Mouse (Mus musculus) lung, embryonic 15.5 days (tissue): ENCODE measurements at regions not wholly inside any gene's neighbourhood (a gene's known extent, or its start where the extent isn't known, plus 50 kb on each side); places are given as distances from the start of the nearest gene placed in this dataset.

Source experiments
- ATAC-seq: fragments of 200-750 bp; cut with Nextera tagmentation; 2 replicates; pipeline ENCODE4 v1.8.0; 2017; ENCODE audit warnings: moderate number of reproducible peaks, borderline replicate concordance; ENCODE audit not compliant: low FRiP score, low TSS enrichment; ENCODE audit errors: extremely low read depth
- H3K27ac ChIP-seq: fragments of 300-500 bp; sonication (generic); 2 replicates; pipeline ENCODE4 v1.5.1; 2015; ENCODE audit warnings: moderate library complexity, mild to moderate bottlenecking, inconsistent platforms
- H3K27me3 ChIP-seq: fragments of 300-500 bp; sonication (generic); 2 replicates; pipeline ENCODE4 v1.6.1; 2015; ENCODE audit warnings: inconsistent platforms
- H3K36me3 ChIP-seq: fragments of 300-500 bp; sonication (generic); 2 replicates; pipeline ENCODE4 v1.6.1; 2015; ENCODE audit warnings: inconsistent platforms
- H3K4me1 ChIP-seq: fragments of 300-500 bp; sonication (generic); 2 replicates; pipeline ENCODE4 v1.6.1; 2015; ENCODE audit warnings: inconsistent platforms
- H3K4me2 ChIP-seq: fragments of 300-500 bp; sonication (generic); 2 replicates; pipeline ENCODE4 v1.6.1; 2015; ENCODE audit warnings: inconsistent platforms, mild to moderate bottlenecking, moderate library complexity
- H3K4me3 ChIP-seq: fragments of 300-500 bp; sonication (generic); 2 replicates; pipeline ENCODE4 v1.5.1; 2015; ENCODE audit warnings: mild to moderate bottlenecking, inconsistent platforms
- H3K9ac ChIP-seq: fragments of 300-500 bp; sonication (generic); 2 replicates; pipeline ENCODE4 v1.6.1; 2015; ENCODE audit warnings: inconsistent platforms
- H3K9me3 ChIP-seq: fragments of 300-500 bp; sonication (generic); 2 replicates; pipeline ENCODE4 v1.6.1; 2016; ENCODE audit warnings: inconsistent platforms
- WGBS: fragments of 180-500 bp; shearing (Covaris S2); methylation state at CpG from one replicate; pipeline ENCODE4 v1.1.7; 2015; 5-methylcytosine and 5-hydroxymethylcytosine counted together

DNA sequence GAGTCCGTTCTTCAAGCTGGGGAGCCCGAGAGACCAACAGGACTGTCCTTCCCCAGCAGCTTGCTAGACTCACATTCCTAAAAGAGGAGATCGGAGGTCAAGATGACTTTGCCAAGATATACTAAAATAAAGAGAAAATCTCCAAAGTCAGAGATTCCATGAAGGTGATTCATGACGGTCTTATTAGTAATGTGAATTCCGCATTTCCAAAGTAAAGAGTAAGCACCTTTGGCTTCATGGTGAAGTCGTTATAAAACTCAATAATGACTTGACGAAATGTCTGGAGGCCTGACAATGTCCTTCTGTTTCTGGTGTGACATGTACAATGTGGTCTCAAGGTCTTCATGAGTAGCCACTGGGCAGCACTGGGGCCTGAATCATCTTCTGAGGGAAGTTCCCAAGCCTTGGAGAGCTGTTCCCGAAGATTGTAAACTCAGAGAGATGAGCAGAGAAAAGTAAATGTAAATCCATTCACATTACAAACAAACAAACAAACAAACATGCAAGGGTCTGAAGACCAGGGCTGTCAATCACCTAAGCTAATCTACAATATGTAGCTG lies 157.7 kb downstream of the Cog6 start:
- ATAC-seq: no peak
- 84% methylated on average over 8 of the region's 8 CpGs for WGBS
- H3K27ac ChIP-seq: no peak overlapping the region
- H3K9me3 ChIP-seq: no peaks in the 10 kb centered on the region
- no peak overlapping the region for H3K4me3 ChIP-seq
- no peak overlapping the region for H3K9ac ChIP-seq
- H3K36me3 ChIP-seq: no peaks in the 10 kb centered on the region
- no peak overlapping the region for H3K4me2 ChIP-seq
- no peaks in the 10 kb centered on the region for H3K4me1 ChIP-seq
- H3K27me3 ChIP-seq: no peaks in the 10 kb centered on the region

- Histone ChIP-seq H3K4me3 (no peak overlapping the region), H3K27ac (no peak overlapping the region), H3K9me3 (no peaks in the 10 kb centered on the region), H3K27me3 (no peaks in the 10 kb centered on the region), H3K4me1 (no peaks in the 10 kb centered on the region), H3K9ac (no peak overlapping the region), H3K36me3 (no peaks in the 10 kb centered on the region), H3K4me2 (no peak overlapping the region)
- ATAC-seq: no peak
- 76% methylated on average over 9 of the region's 9 CpGs for WGBS
Observed at GRCm38 (mm10) chr3:52858259-52858658, 158.8 kb downstream of the Cog6 start.

DNA sequence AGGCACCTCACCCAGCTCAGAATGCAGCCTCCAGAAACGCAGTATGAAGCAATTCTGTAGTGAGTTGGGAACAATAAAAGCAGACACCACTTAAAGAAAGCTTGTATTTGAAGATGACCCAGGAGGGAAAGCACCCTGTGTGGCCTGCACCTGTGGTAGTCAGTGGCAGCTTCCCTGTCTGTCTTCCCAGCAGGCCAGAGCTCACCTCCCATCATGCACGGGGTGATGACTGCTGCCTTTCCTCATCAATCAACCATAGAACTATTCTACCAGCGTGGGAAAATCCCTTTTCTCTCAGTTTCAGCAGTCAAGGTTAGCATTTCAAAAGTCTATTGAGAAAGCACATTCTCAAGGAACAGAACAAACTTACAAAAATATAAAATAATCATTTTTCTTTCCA lies 160.0 kb downstream of the Cog6 start:
- ATAC-seq: no peak
- Histone ChIP-seq H3K27ac (no peak overlapping the region), H3K9me3 (no peaks in the 10 kb centered on the region), H3K4me1 (no peaks in the 10 kb centered on the region), H3K4me3 (no peak overlapping the region), H3K4me2 (no peak overlapping the region), H3K9ac (no peak overlapping the region), H3K36me3 (no peaks in the 10 kb centered on the region), H3K27me3 (no peaks in the 10 kb centered on the region)
- WGBS: 41% methylated on average over 3 of the region's 3 CpGs

GRCm38 (mm10) chr3:52854560-52854959 lies 162.5 kb downstream of the Cog6 start:
- no peak for ATAC-seq
- no peak overlapping the region for H3K9ac ChIP-seq
- H3K9me3 ChIP-seq: no peaks in the 10 kb centered on the region
- H3K4me2 ChIP-seq: no peak overlapping the region
- 90% methylated on average over 7 of the region's 7 CpGs for WGBS
- H3K4me1 ChIP-seq: no peaks in the 10 kb centered on the region
- H3K27me3 ChIP-seq: no peaks in the 10 kb centered on the region
- H3K4me3 ChIP-seq: no peak overlapping the region
- no peaks in the 10 kb centered on the region for H3K36me3 ChIP-seq
- no peak overlapping the region for H3K27ac ChIP-seq

GRCm38 (mm10) chr3:52853126-52853525 lies 163.9 kb downstream of the Cog6 start:
- Histone ChIP-seq H3K36me3 (no peaks in the 10 kb centered on the region), H3K4me2 (no peak overlapping the region), H3K9me3 (no peaks in the 10 kb centered on the region), H3K27me3 (no peaks in the 10 kb centered on the region), H3K4me1 (no peaks in the 10 kb centered on the region), H3K9ac (no peak overlapping the region), H3K4me3 (no peak overlapping the region), H3K27ac (no peak overlapping the region)
- whole genome bisulfite sequencing: 62% methylated on average over 3 of the region's 3 CpGs
- no peak for ATAC-seq

- Histone ChIP-seq H3K9ac (no peak overlapping the region), H3K27ac (no peak overlapping the region)
Observed at GRCm38 (mm10) chr3:52845166-52845565, 171.9 kb downstream of the Cog6 start.

DNA sequence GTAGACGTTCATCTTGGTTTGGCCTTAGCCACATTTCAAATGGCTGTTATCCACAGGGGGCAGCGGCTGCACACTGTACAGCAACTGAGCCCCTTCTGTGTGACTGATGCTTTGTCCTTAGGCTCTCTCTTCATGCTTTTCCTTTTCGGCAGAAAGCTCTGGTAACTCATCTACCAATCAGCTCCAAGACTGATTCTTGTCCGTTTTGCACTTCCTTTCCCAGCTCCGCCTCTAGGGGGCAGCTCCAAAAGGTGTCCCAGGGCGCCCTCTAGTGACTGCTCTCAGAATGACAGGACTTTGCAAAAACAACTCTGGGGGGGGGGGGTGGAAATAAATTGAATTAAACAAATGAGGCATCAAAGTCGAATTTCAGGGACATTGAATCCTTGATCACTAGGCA lies 173.0 kb downstream of the Cog6 start:
- H3K9me3 ChIP-seq: no peaks in the 10 kb centered on the region
- H3K4me3 ChIP-seq: no peak overlapping the region
- H3K36me3 ChIP-seq: no peaks in the 10 kb centered on the region
- no peak overlapping the region for H3K4me2 ChIP-seq
- H3K27ac ChIP-seq: no peak overlapping the region
- no peaks in the 10 kb centered on the region for H3K4me1 ChIP-seq
- ATAC-seq: no peak
- no peak overlapping the region for H3K9ac ChIP-seq
- 32% methylated on average over 7 of the region's 7 CpGs for WGBS
- no peaks in the 10 kb centered on the region for H3K27me3 ChIP-seq

More at GRCm38 (mm10) chr3:52845166-52845565, 171.9 kb downstream of the Cog6 start:
- H3K36me3 ChIP-seq: no peaks in the 10 kb centered on the region
- H3K9me3 ChIP-seq: no peaks in the 10 kb centered on the region
- ATAC-seq: no peak
- H3K27me3 ChIP-seq: no peaks in the 10 kb centered on the region
- H3K4me3 ChIP-seq: no peak overlapping the region
- no peaks in the 10 kb centered on the region for H3K4me1 ChIP-seq
- no peak overlapping the region for H3K4me2 ChIP-seq

DNA sequence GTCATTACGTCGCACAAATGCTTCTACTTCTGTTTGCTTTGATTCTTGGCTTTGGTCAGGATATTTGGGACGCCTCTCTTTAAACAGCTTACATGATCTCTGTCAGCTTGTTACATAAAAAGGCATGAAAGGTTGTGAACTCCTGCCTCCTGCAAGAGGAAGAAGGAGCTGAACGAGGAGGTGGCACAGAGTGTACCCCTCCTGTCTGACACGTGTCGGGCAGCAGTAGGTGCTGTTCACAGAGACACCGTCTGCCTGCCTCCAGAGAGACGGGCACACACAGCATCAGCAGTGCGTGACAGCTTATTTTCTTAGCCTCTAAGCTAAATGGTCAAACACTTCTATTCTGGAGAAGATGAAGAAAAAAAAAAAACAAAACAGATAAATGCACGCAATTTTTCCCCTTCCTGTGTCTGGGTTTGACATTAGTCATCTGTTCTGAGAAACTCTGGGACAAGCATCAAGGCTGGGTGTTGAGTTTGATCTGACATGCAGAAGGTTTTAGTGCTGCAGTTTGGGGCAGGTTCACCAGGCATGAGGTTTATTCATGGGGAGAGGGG lies 174.1 kb downstream of the Cog6 start:
- ATAC-seq: no peak
- WGBS: 56% methylated on average over 10 of the region's 10 CpGs
- Histone ChIP-seq H3K9me3 (no peaks in the 10 kb centered on the region), H3K27ac (no peak overlapping the region), H3K9ac (no peak overlapping the region), H3K4me2 (no peak overlapping the region), H3K36me3 (no peaks in the 10 kb centered on the region), H3K4me1 (no peaks in the 10 kb centered on the region), H3K27me3 (no peaks in the 10 kb centered on the region), H3K4me3 (no peak overlapping the region)

DNA sequence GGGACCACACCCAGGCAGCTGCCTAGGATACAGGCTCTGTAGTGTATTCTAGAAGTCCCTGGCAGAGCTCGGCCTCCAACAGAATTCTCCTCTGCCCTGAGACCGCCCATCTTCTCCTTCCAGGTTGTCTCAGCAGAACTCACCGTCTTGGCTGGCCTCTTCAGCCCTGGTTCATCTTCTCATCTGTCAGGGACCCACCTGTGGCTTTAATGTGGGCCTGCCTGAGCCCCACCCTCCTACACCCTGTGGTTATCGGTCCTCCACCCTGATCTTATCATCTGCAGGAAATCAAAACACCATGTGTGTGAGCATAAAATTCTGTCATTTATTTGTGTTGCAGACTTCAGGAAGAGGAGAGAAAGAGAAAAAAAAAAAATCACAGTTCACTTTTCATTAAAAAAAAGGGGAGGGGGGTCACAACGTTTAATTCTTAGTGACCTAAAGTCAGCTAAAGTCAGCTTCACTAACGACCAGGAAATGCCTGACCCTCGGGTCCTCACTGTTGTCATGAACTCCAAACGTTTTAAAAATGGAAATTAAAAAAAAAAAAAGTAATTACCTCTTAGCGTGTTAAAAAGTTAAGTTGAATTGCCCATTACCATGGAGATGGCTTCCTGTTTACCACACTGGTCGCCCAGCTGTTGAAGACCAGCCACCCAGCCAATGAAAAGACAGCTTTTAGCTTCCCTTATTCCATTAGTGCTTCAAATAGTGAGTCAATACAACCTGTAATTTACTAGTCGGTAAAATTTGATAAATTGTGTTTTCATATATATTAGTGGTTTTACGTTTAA lies 176.7 kb downstream of the Cog6 start:
- Histone ChIP-seq H3K4me3 (no peak overlapping the region), H3K9ac (no peak overlapping the region), H3K4me2 (no peak overlapping the region), H3K36me3 (no peaks in the 10 kb centered on the region), H3K27me3 (no peaks in the 10 kb centered on the region), H3K27ac (no peak overlapping the region), H3K4me1 (no peaks in the 10 kb centered on the region), H3K9me3 (no peaks in the 10 kb centered on the region)
- 44% methylated on average over 12 of the region's 12 CpGs for WGBS
- ATAC-seq: no peak

GRCm38 (mm10) chr3:52838020-52838419 lies 179.0 kb downstream of the Cog6 start:
- Histone ChIP-seq H3K27me3 (no peaks in the 10 kb centered on the region), H3K36me3 (no peaks in the 10 kb centered on the region), H3K27ac (no peak overlapping the region), H3K4me3 (no peak overlapping the region), H3K4me2 (no peak overlapping the region), H3K9ac (no peak overlapping the region), H3K4me1 (no peaks in the 10 kb centered on the region), H3K9me3 (no peaks in the 10 kb centered on the region)
- 73% methylated on average over 14 of the region's 14 CpGs for WGBS
- ATAC-seq: no peak

- no peak for ATAC-seq
- H3K36me3 ChIP-seq: no peaks in the 10 kb centered on the region
- H3K4me1 ChIP-seq: no peaks in the 10 kb centered on the region
- no peak overlapping the region for H3K9ac ChIP-seq
- H3K4me2 ChIP-seq: no peak overlapping the region
- 43% methylated on average over 4 of the region's 4 CpGs for WGBS
- H3K4me3 ChIP-seq: no peak overlapping the region
- H3K27ac ChIP-seq: no peak overlapping the region
- H3K9me3 ChIP-seq: no peaks in the 10 kb centered on the region
- H3K27me3 ChIP-seq: no peaks in the 10 kb centered on the region
Observed at GRCm38 (mm10) chr3:52837527-52837926, 179.5 kb downstream of the Cog6 start.

GRCm38 (mm10) chr3:52836780-52837179 lies 180.3 kb downstream of the Cog6 start:
- no peak for ATAC-seq
- Histone ChIP-seq H3K4me3 (no peak overlapping the region), H3K4me2 (no peak overlapping the region), H3K4me1 (no peaks in the 10 kb centered on the region), H3K27me3 (no peaks in the 10 kb centered on the region), H3K27ac (no peak overlapping the region), H3K9ac (no peak overlapping the region), H3K36me3 (no peaks in the 10 kb centered on the region), H3K9me3 (no peaks in the 10 kb centered on the region)
- WGBS: 23% methylated on average over 8 of the region's 8 CpGs
